Mouse (Mus musculus) CD4-positive, CD25-positive, alpha-beta regulatory T cell, adult 4 months (primary cell): ENCODE results near the gene Coq6. TPM values are rescaled to one million over a fixed set of nuclear protein-coding genes. Genes with fewer than 3 reads are reported as not detected.
"Not testable (repeated sequence)": the region's sequence is repeated elsewhere in the genome, so short reads cannot be mapped to it uniquely, and the experiment has no call there.

ENCODE experiments used
- ATAC-seq: one replicate; pipeline ENCODE4 v1.8.0; 2017
- polyA plus RNA-seq, 2 experiments: library from polyadenylated mRNA; unstranded; fragments of 100-300 nt; shearing (Covaris generic); gene quantifications; one replicate each; pipeline ENCODE4 v1.2.1; 2017

Coq6 gene
- 10 to 100 TPM; 22.6 to 27.8 TPM for polyA plus RNA-seq

- peak; percentile 99 for ATAC-seq
These were observed at the start of gene Coq6, which contains the start of gene Fam161b for GRCm38 (mm10) chr12:84361555-84362489. Coq6 (plus strand) TSS chr12:84361657. Fam161b (minus strand) TSS chr12:84361833.

DNA sequence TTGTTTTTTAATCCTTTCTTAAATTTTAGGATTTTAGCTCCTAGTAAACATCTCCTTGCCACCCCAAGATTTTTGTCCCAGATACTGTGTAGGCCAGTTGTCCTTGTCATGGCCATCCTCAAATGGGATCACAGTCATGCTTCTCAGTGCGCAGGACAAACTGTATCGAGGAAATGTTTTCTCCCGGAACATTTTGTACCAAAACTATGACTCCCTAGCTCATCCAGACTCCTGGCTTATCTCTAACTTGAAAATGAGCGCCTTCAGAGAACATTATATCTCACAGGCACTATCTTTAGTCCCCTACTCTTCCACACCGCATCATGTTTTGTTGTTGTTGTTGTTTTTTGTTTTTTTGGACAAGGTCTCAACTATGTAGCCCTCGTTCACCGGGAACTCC is 45.5 kb upstream of the Coq6 start:
- no peak for ATAC-seq

DNA sequence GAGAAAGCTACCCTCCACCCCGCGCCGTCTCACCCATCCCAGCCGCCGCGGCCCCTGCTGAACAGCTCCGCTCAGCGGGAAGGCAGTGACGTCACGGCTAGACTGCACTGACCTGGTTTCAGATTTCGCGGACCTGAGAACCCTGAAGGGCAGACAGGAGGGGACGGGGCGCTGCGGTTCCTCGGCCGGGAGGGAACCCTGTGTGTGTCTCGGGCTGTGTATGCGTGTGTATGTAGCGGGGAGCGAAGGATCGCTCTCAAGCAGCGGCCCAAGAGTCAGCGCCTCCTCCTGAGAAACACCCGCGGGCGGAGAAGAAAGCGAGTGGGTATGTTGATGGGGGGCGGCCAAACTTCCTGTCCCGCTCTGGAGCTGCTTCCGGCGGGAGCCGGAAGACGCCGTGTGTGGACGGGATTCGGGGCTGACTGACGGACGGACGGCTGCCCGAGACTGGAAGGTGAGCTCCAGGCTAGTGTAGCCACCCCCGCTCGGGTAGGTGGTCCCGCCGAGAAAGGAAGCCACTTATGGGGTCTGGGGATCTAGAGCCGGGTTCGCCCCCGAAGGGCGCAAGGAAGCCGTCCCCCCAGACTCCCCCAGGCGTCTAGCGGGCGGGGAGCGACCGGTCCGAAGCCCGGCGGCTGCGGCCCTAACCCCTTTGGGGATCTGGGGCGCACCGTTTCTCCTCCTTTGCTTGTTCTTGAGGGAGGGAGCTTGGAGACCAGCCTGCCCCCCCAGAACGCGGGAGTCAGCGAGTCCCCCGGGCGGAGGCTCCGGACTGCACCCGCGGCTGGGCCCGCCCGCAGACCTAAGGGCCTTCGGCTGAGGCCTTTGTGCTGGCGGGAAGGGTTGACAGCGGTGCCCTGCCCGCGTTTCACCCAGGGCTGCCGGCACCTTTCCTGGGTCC is 44.5 kb upstream of the Coq6 start, which contains the start of gene Zfp410:
Gene Zfp410, plus strand, starts transcription at position 132 of the 901 bp plus-strand sequence.
- ATAC-seq = peak; percentile 87

- ATAC-seq = no peak
These were observed 34.3 kb upstream of the Coq6 start for GRCm38 (mm10) chr12:84327111-84327512.

DNA sequence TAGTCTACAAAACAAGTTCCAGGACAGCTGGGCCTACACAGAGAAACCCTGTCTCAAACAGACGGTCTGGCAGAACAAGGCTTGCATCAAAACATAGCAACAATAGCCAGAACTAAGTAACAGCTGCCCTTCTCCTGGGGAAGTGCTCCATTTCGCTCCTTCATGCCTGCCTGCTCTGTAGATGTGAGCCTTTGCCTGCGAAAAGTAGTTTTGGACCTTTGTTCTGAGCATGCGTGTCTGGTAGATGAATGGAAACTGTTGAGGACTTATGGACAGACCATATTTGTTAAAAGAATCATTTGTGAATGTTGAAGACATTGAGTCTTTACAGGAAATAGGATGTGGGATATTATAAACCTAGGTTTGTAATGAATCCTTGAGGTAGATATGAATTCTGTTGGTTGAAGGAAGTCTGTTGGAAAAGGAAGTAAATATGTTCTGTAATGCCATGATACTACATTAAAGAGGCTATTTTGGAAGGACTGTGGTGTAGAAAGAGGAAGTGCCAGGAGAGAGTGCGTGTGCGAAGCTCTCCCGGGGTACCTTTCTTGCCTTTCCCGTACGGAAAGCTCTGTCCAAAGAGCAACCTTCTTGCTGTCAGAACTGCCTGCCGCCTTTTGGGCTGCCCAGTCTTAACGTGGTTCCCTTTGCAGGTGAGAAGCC is 24.4 kb upstream of the Coq6 start:
- ATAC-seq = no peak

DNA sequence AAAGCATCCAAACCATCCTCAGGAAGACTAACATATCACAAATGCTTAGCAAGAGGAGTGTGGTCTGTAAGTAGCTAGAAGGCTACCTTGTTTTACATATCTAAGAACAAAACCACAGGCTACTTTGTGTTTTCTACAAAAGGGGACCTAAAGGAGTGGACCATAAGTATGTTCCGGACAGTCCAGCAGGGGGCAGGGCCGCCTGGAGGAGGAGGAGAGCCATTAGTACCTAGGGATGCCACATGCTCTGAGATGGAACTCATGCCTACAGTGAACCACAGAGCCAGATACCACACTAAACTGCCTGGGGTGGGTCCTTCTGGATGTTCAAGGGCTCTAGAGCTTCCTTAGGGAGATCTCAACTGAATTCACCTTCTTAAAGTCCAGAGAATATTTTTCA is 14.3 kb upstream of the Coq6 start:
- no peak for ATAC-seq

GRCm38 (mm10) chr12:84358699-84359098 is 2.8 kb upstream of the Coq6 start:
- not testable (repeated sequence) for ATAC-seq

DNA sequence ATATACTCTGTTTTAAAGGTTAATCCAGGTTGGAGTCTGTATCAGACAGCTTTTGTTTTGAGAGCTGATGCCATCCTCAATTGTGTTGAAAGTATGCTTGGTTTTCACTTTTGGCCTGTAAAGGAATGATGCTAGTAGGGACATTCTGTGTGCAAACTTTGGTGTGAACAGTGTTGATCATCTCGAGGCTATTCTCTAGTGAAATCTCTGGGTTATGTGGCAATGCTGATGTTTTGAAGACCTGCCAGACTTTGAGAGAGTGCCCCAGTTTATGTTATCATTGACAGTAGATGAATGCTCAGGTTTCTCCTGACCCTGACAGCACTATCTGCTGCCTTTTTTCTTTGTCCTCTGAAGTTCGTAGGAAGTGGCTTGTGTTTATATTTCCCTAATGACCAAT is 1.4 kb downstream of the Coq6 start:
- ATAC-seq = no peak

GRCm38 (mm10) chr12:84364291-84364690 is 2.8 kb downstream of the Coq6 start:
- no peak for ATAC-seq

- ATAC-seq = no peak
These were observed 3.7 kb downstream of the Coq6 start for GRCm38 (mm10) chr12:84365137-84365536.

GRCm38 (mm10) chr12:84366971-84367370 is 5.5 kb downstream of the Coq6 start:
- no peak for ATAC-seq

DNA sequence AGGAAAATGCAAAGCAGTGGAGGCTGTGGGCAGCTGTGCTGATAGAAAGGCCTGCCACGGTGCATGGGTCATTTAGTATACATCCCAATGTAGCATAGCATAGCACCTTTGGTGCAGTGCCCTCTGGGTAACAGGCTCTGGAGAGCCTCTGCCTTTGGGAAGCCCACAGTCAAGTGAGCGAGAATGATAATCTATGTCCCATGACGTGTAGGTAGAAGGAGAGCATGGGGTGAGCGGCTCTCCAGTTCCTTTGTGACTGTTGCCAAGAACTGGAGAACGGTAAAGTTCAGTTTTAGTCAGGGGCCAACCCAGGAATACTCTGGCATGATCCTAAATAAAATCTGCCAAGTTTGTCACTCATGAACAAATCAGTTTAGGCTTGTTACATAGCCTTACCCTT is 10.2 kb downstream of the Coq6 start:
- ATAC-seq = no peak

- ATAC-seq = no peak
These were observed 12.5 kb downstream of the Coq6 start for GRCm38 (mm10) chr12:84373831-84374481.

DNA sequence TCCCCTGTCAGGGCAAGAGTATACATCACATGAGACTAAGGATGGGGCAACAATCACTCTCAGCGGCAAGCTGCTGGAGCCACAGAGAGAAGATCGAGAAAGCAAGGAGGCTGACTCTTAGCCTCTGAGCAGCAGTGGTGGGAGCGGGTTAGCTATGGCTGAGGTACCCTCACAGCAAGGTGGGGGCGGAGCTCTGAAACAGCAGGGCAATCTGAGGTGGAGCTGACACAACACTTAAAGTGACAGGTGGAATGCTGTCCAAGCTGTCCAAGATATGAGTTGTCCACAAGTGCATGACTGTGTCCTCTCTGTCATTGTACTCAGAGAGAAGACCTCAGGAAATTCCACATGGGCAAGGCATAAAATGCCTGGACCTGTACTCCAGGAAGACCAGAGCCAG is 20.9 kb downstream of the Coq6 start:
- no peak for ATAC-seq

DNA sequence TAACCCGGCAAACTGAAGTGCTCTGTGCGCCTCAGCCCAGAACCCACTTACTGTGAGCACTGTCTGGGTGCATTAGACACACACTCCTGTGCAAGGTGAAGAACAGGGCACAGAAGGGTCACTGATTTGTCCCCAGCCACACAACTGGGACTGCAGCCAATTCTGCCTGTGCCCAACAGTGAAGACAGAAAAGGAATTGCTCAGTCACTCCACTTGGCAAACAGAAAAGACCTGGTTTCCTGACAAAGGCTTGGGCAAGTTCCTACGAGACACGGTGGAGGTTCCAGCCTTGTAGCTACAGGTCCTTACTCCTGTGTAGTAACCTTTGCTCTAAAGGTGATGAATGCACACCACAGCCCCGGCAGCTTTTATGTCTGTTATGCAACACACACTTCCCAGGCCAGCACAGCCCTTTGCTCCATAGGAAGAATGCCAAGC is 23.2 kb downstream of the Coq6 start:
- no peak for ATAC-seq

GRCm38 (mm10) chr12:84385408-84385807 is 24.0 kb downstream of the Coq6 start:
- no peak for ATAC-seq

DNA sequence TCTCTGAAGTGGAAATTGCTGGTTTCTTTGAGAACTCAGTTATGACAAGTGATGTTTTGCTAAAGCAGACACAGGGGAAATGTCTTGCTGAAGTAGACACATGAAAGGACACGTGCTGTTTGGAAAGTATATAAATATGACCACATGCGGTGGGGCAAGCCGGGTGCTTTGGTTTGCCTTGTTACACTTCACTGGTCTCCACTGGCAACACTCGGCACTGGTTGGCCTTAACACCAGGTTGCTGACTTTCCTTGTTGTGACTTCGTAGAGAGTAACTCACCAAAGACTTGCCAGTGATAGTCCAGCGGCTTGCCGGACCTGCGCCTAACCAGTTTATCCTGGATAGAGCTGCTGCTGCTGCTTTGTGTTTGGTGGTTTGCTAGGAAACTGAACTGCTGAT is 26.6 kb downstream of the Coq6 start:
- no peak for ATAC-seq

DNA sequence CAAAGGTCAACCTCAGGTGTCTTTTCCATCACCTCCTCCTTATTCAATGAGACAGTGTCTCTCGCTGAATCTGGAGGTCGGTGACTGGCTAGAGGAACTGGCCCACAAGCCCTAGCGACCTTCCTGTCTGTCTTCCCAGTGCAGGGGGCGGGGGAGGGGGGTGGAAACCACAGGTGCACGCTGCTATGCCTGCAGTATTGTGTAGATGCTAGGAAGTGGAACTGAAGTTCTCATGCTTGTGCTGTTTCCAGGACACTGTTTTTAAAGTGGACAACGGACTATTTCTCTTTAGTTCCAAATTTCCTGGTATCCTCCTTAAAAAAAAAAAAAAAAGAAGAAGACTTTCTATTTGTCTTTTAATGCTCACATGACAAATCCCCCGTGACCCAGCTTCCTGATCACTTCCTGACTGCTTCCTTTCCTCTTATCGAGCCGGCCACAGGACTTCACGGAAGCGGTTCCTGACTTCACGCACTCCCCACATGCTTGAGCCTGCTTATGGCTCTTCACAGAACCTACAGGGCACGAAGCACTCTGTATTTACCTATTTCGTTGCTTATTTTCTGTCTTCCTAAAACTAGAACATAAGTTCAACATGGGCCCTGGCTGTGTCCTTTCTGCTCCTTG is 27.4 kb downstream of the Coq6 start:
- ATAC-seq = peak; percentile 76

DNA sequence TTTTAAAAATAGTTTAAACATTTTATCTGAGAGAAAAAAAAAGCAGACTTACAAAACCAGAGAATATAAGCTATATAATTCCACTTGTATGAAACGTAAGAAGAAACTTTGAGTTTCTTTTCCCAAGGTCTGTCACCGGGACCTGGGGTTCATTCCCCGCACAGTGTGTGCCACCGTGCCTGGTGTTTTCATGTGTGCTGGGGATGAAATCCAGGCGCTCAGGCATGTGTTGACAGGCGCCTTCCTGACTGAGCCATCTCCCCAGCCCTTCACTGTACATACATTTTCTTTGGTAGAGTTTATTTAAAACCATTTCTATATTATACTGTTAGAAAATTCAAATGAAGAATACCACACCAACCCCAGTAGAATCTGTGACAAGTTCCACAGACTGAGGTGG is 28.9 kb downstream of the Coq6 start:
- ATAC-seq = no peak

DNA sequence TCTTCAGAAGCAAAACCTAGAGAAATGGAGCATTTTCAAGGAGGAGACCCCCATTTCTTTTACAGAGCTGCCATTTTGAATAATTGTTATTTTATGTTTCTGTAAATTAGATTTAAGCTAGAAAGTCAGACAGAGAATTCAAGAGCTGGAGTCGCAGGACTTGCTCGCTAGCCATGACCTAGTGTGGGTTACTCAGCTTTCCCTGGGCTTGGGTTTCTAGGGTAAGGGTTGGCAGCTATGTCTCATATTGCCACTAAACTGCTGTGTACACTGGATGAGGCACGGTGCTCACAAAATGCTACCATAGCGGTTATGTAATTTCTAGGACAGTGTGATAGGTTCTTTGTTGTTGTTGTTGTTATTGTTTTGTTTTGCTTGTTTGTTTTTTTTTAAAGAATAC is 31.2 kb downstream of the Coq6 start:
- ATAC-seq = no peak

DNA sequence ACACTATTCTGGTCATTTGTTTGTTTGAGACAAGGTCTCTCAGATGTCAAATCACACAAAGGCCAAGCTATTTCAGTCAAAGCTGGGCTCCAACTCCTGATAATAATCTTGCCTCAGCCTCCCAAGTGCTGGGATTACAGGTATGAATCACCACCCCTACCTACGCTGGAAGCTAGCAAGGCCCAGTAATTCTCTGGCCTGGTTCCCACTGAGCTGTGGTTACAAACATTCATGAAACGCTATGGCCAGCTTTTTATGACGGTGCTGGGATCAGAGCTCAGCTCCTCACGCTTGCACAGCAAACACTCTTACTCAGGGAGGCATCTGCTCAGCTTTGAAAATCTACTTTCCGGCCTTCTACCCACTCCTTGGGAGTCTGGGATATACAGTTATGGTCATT is 32.4 kb downstream of the Coq6 start:
- no peak for ATAC-seq
